Mouse (Mus musculus): Measurements from ENCODE around the gene Dcp1b. TPM values are rescaled to one million over a fixed set of nuclear protein-coding genes. Genes with fewer than 3 reads are reported as not detected.

The Dcp1b gene
- polyA plus RNA-seq (2012; rRNA removed), result 6.6 and 6.8 TPM in 2 replicates

DNA sequence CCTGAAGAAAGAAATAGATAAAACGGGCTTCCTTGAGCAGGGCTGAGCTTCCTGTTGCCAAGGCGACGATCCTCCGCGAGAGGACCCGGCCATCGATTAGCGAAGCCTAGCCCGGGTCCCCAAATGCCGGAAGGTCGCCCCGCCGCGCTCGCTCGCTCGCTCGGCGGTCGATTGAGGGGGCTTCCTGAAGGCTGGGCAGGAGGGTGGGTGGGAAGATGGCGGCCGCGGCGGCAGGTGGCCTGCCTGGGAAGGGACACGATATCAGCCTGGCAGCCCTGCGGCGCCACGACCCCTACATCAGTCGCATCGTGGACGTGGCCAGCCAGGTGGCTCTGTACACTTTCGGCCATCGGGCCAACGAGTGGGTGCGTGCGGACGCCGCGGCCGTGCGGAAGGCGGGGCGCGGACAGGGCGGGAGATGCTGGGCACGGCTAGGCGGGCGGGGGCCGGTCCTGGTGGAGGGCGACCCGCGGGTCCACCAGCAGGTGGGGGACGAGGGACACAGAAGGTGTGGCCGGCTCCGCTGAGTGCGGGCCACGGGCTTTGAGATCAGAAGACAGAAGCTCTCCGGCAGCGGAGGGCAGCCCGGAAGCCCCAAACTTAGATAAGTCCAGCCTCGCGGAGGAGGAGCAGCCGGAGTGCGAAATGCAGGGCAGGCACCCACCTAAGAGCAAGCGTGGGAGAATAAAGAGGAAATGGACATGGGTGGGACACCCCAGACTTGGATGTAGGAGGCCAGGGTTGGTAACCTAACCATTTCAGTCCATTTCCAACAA is at the start of gene Dcp1b:
Gene Dcp1b, plus strand, starts transcription at position 176 of the 776 bp plus-strand sequence.

DNA sequence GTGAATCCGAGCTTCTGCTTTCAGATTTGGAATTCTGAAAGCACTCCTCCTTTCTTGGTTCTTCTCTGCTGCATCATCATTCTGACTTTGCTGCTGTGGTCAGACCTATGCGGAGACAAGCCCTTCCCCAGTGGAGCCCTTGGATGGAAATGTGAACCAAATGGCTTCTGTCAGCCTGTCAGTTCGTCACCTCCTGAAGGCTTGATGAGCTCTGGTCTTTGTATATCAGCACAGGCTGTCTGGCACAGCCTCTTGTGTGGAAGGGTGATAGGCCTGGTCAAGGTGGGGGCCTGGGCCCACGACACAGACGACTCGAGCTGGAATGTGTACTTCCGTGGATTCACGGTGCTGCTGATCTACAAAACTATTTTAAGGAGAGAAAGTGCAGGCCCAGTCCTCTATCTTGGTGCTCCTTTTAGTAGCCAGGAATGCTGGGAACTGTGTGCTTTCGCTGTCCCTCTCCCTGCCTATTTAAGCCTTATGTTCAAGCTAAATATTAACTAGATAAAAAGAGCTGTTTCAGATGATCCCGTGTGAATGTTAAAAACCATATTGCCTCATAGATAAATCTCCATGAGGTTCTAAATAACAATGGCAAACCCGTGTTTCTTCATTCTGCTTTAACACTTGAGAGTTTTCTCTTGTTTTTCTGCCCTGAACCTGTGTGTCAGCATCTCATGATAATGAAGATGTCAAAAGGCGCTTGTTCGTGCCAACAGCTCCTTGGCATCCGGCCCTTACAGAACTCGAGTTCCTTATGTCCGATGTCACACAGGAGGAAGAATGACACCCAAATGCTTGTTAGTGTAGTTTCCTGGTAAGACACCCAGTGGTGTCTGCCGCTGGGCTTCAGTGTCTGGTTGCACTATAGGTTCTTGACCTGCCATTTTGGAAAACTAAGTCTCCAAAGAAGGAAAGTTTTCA is 21.6 kb downstream of the Dcp1b start, which contains the start of gene Cacna1c:
Gene Cacna1c, minus strand, starts transcription at position 37 of the 924 bp plus-strand sequence.

DNA sequence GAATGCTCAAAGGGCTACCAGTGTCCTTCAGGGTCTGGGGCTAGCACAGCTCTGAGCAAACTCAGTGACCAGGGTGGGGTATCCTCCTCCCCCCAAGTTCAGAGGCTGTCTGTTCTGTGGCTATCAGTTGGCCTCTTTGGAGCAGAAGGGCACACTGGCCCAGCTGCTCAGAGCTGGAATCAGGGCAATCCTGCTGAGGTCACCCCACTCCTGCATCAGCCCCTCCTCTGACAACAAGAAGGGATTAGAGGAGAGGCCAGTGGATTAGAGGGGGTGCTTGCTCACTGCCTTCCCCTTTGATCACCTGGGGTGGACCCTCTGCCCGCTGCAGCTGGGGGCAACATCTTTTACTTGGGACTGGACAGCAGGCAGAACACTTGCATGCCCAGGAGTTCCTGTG is 61.2 kb downstream of the Dcp1b start, which contains the start of gene Cacna2d4:
Gene Cacna2d4, plus strand, starts transcription at position 286 of the 400 bp plus-strand sequence.

Other genes with a start within 250 kb of the Dcp1b start
- 0.34 and 0.59 TPM in 2 replicates for gene Cacna1c, start 21.2 kb downstream of the Dcp1b start, polyA plus RNA-seq (2012; rRNA removed)
- gene Cacna2d4, start 61.3 kb downstream of the Dcp1b start, polyA plus RNA-seq (2012; rRNA removed), result 0.48 and 0.52 TPM in 2 replicates
- gene Lrtm2, start 155.5 kb downstream of the Dcp1b start, polyA plus RNA-seq (2012; rRNA removed), result 0.01 TPM in 1 of 2 replicates, not detected in the other
- 52.0 and 69.3 TPM in 2 replicates for gene Adipor2, start 242.5 kb downstream of the Dcp1b start, polyA plus RNA-seq (2012; rRNA removed)

Data from liver, embryonic 18 days (tissue).